Mouse (Mus musculus): ENCODE measurements around the gene Fhl3. TPM values are rescaled to one million over a fixed set of nuclear protein-coding genes. Genes with fewer than 3 reads are reported as not detected.

Fhl3 gene
- polyA plus RNA-seq, 1 experiment, result not detected

- Histone ChIP-seq H3K4me3 (ENCODE audit: insufficient read depth, low read depth, low read length) (no peak overlapping the region), H3K4me1 (ENCODE audit: control insufficient read depth, insufficient read depth, low read length) (peaks cover 18% of the 10 kb centered on the region), H3K27ac (ENCODE audit: insufficient read depth, low read depth, low read length) (no peak overlapping the region)
- 81% methylated on average over 3 of the region's 3 CpGs for WGBS
- TF ChIP-seq POLR2A (IDR thresholded peaks at IDR 0.05; ENCODE audit: insufficient read depth, low read depth, low read length), result no peak
- TF ChIP-seq CTCF (IDR thresholded peaks at IDR 0.05; ENCODE audit: insufficient read depth, low read depth, low read length), result no peak
Measured at GRCm38 (mm10) chr4:124663034-124663433, 37.5 kb upstream of the Fhl3 start.

DNA sequence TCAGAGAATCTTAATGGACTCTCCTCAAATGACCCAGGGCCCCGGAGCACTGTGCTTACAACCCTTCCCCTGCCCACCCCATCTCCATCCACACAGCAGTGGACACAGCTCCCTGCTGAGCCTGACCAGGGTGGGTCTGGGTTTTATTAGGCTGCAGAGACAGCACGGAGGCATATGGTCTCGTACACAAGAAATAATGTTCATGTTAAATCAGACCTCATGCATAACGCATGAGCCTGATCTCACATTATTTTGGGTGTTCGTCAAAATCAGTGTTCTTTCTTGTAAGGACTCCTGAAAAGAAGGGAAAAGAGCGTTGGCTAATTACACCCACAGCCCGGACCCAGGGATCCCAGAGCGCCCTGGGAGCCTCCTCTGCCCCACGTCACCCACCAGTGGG is 36.3 kb upstream of the Fhl3 start:
- Histone ChIP-seq H3K27ac (ENCODE audit: insufficient read depth, low read depth, low read length) (no peak overlapping the region), H3K4me1 (ENCODE audit: control insufficient read depth, insufficient read depth, low read length) (peaks cover 18% of the 10 kb centered on the region)
- WGBS, result 41% methylated on average over 9 of the region's 9 CpGs

GRCm38 (mm10) chr4:124664604-124665003 is 35.9 kb upstream of the Fhl3 start:
- Histone ChIP-seq H3K4me3 (ENCODE audit: insufficient read depth, low read depth, low read length) (no peak overlapping the region), H3K27ac (ENCODE audit: insufficient read depth, low read depth, low read length) (no peak overlapping the region), H3K4me1 (ENCODE audit: control insufficient read depth, insufficient read depth, low read length) (peaks cover 18% of the 10 kb centered on the region)
- 41% methylated on average over 15 of the region's 15 CpGs for WGBS
- no peak for TF ChIP-seq POLR2A (IDR thresholded peaks at IDR 0.05; ENCODE audit: insufficient read depth, low read depth, low read length)
- no peak for TF ChIP-seq CTCF (IDR thresholded peaks at IDR 0.05; ENCODE audit: insufficient read depth, low read depth, low read length)

More for the DNA sequence above, 36.3 kb upstream of the Fhl3 start:
- TF ChIP-seq POLR2A (IDR thresholded peaks at IDR 0.05; ENCODE audit: insufficient read depth, low read depth, low read length) (no peak), CTCF (IDR thresholded peaks at IDR 0.05; ENCODE audit: insufficient read depth, low read depth, low read length) (no peak)
- no peak overlapping the region for H3K4me3 ChIP-seq (ENCODE audit: insufficient read depth, low read depth, low read length)

DNA sequence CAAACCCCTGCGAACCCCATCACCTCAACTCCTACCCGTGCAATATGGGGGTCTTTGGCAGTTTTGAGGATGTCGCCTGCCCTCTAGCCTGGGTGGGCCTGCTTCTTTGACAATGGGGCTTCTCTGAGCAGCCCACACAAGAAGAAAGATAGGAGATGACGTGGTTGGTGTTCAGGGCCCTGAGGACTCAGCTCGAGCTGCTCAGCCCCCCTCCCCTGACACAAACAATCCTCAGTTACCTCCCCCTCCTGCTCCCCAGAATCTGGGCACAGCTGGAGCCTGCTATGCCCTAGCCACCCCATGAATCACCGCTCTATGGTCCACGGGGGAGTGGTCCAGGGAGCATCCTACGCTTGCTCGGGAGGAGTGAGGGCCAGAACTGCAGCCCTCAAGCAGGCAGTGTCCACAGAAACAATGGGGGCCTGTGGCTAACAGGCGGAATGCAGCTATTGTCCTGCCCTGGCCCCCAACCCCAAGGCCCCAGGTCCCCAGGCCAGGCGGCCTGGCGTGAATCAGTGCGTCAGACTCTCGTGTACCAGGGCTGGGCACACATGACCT is 32.9 kb upstream of the Fhl3 start:
- Histone ChIP-seq H3K27ac (ENCODE audit: insufficient read depth, low read depth, low read length) (no peak overlapping the region), H3K4me1 (ENCODE audit: control insufficient read depth, insufficient read depth, low read length) (peaks cover 31% of the 10 kb centered on the region), H3K4me3 (ENCODE audit: insufficient read depth, low read depth, low read length) (no peak overlapping the region)
- 78% methylated on average over 14 of the region's 14 CpGs for WGBS
- TF ChIP-seq POLR2A (IDR thresholded peaks at IDR 0.05; ENCODE audit: insufficient read depth, low read depth, low read length) (no peak), CTCF (IDR thresholded peaks at IDR 0.05; ENCODE audit: insufficient read depth, low read depth, low read length) (no peak)

DNA sequence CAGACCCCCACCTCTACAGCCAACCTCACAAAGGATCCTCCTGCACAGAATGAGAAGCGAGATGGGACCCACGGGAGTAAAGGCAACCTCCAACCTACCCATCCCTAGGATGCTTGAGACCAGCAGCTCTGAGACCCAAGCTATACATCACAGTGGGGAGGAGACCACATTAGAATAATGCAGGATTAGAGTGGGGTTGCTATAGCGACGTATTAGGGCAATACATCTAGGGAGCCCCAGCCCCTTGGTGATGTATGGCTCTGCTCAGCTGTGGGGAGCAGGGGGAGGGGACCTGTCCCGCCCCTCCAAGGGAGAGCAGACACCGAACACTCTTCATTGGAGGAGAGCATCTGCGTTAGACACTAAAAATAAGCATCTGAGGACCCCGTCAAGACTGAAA is 32.4 kb upstream of the Fhl3 start:
- H3K4me1 ChIP-seq (ENCODE audit: control insufficient read depth, insufficient read depth, low read length), result peaks cover 36% of the 10 kb centered on the region
- H3K27ac ChIP-seq (ENCODE audit: insufficient read depth, low read depth, low read length), result no peak overlapping the region
- H3K4me3 ChIP-seq (ENCODE audit: insufficient read depth, low read depth, low read length), result no peak overlapping the region
- TF ChIP-seq CTCF (IDR thresholded peaks at IDR 0.05; ENCODE audit: insufficient read depth, low read depth, low read length) (no peak), POLR2A (IDR thresholded peaks at IDR 0.05; ENCODE audit: insufficient read depth, low read depth, low read length) (no peak)
- 39% methylated on average over 8 of the region's 8 CpGs for WGBS

DNA sequence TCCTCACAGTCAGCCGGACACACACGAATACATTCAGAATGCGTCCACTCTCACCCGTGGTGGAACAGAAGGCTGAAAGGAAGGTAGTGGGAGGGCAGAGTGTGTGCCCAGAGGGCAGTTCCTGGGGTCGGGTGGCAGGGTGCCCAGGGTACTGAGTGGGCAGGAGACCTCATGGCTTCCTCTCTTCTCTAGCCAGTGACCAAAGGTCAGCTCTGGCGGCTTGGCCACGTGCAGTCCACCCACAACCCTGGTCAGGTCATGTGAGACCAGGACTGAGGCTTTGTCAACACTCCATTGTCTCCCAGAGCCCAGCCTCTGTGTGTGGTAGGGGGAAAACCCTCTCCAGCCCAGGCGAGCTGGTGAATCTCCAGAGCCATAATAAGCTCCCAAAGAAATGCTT is 30.3 kb upstream of the Fhl3 start:
- Histone ChIP-seq H3K4me1 (ENCODE audit: control insufficient read depth, insufficient read depth, low read length) (peaks cover 35% of the 10 kb centered on the region), H3K27ac (ENCODE audit: insufficient read depth, low read depth, low read length) (no peak overlapping the region), H3K4me3 (ENCODE audit: insufficient read depth, low read depth, low read length) (no peak overlapping the region)
- TF ChIP-seq CTCF (IDR thresholded peaks at IDR 0.05; ENCODE audit: insufficient read depth, low read depth, low read length) (no peak), POLR2A (IDR thresholded peaks at IDR 0.05; ENCODE audit: insufficient read depth, low read depth, low read length) (no peak)
- WGBS, result 71% methylated on average over 8 of the region's 8 CpGs

GRCm38 (mm10) chr4:124671583-124671982 is 28.9 kb upstream of the Fhl3 start:
- TF ChIP-seq POLR2A (IDR thresholded peaks at IDR 0.05; ENCODE audit: insufficient read depth, low read depth, low read length) (no peak), CTCF (IDR thresholded peaks at IDR 0.05; ENCODE audit: insufficient read depth, low read depth, low read length) (no peak)
- no peak overlapping the region for H3K4me3 ChIP-seq (ENCODE audit: insufficient read depth, low read depth, low read length)
- no peak overlapping the region for H3K27ac ChIP-seq (ENCODE audit: insufficient read depth, low read depth, low read length)
- H3K4me1 ChIP-seq (ENCODE audit: control insufficient read depth, insufficient read depth, low read length), result peaks cover 35% of the 10 kb centered on the region
- WGBS, result 53% methylated on average over 7 of the region's 7 CpGs

GRCm38 (mm10) chr4:124672347-124673320 is 27.9 kb upstream of the Fhl3 start:
- WGBS, result 8% methylated on average over 31 of the region's 31 CpGs
- TF ChIP-seq POLR2A (IDR thresholded peaks at IDR 0.05; ENCODE audit: insufficient read depth, low read depth, low read length), result no peak
- TF ChIP-seq CTCF (IDR thresholded peaks at IDR 0.05; ENCODE audit: insufficient read depth, low read depth, low read length), result no peak
- H3K4me1 ChIP-seq (ENCODE audit: control insufficient read depth, insufficient read depth, low read length), result peaks cover 33% of the 10 kb centered on the region
- H3K27ac ChIP-seq (ENCODE audit: insufficient read depth, low read depth, low read length), result no peak overlapping the region
- H3K4me3 ChIP-seq (ENCODE audit: insufficient read depth, low read depth, low read length), result peak overlapping the region; percentile 25
